Mouse (Mus musculus) retina, embryonic 14.5 days (tissue): ENCODE results near the gene Larp1.
"Not testable (repeated sequence)": the region's sequence is repeated elsewhere in the genome, so short reads cannot be mapped to it uniquely, and the experiment has no call there.

ENCODE experiments used
- DNase-seq: peaks from one replicate; pipeline ENCODE4 v3.0.0-alpha.2; 2015; ENCODE audit warnings: low spot score

Gene Larp1

GRCm38 (mm10) chr11:58028981-58029380 is 20.1 kb downstream of the Larp1 start:
- no peak for DNase-seq

GRCm38 (mm10) chr11:58029869-58030268 is 21.0 kb downstream of the Larp1 start:
- DNase-seq = no peak

GRCm38 (mm10) chr11:58031176-58031575 is 22.3 kb downstream of the Larp1 start:
- DNase-seq = no peak

GRCm38 (mm10) chr11:58033635-58034034 is 24.8 kb downstream of the Larp1 start:
- DNase-seq = no peak

GRCm38 (mm10) chr11:58039027-58039426 is 30.2 kb downstream of the Larp1 start:
- peak; percentile 45 for DNase-seq

- no peak for DNase-seq
These were observed 34.1 kb downstream of the Larp1 start for GRCm38 (mm10) chr11:58042861-58043431.

- DNase-seq = no peak
These were observed 37.6 kb downstream of the Larp1 start for GRCm38 (mm10) chr11:58046438-58046837.

- DNase-seq = peak; percentile 74
These were observed 48.6 kb downstream of the Larp1 start for GRCm38 (mm10) chr11:58057455-58057854.

GRCm38 (mm10) chr11:58059752-58060151 is 50.9 kb downstream of the Larp1 start:
- DNase-seq = not testable (repeated sequence)

GRCm38 (mm10) chr11:58061218-58061617 is 52.4 kb downstream of the Larp1 start:
- not testable (repeated sequence) for DNase-seq

- DNase-seq = no peak
These were observed 53.7 kb downstream of the Larp1 start for GRCm38 (mm10) chr11:58062586-58062985.

- DNase-seq = no peak
These were observed 56.2 kb downstream of the Larp1 start for GRCm38 (mm10) chr11:58065025-58065424.

GRCm38 (mm10) chr11:58072978-58073377 is 64.1 kb downstream of the Larp1 start:
- DNase-seq = no peak

GRCm38 (mm10) chr11:58077270-58077669 is 68.4 kb downstream of the Larp1 start:
- no peak for DNase-seq

GRCm38 (mm10) chr11:58081716-58082115 is 72.9 kb downstream of the Larp1 start:
- DNase-seq = no peak

GRCm38 (mm10) chr11:58092541-58092940 is 83.7 kb downstream of the Larp1 start:
- no peak for DNase-seq

- DNase-seq = peak; percentile 73
These were observed 84.2 kb downstream of the Larp1 start, which contains the start of gene Gm12248 for GRCm38 (mm10) chr11:58093021-58093528. Gene Gm12248, minus strand, starts transcription at chr11:58093134.

- DNase-seq = peak; percentile 21
These were observed 85.9 kb downstream of the Larp1 start for GRCm38 (mm10) chr11:58094766-58095165.

GRCm38 (mm10) chr11:58095561-58095960 is 86.7 kb downstream of the Larp1 start:
- DNase-seq = no peak

- no peak for DNase-seq
These were observed 87.3 kb downstream of the Larp1 start for GRCm38 (mm10) chr11:58096160-58096559.

- no peak for DNase-seq
These were observed 88.2 kb downstream of the Larp1 start for GRCm38 (mm10) chr11:58096821-58097620.

GRCm38 (mm10) chr11:58097621-58098365 is 88.9 kb downstream of the Larp1 start:
- DNase-seq = no peak

- not testable (repeated sequence) for DNase-seq
These were observed 89.5 kb downstream of the Larp1 start for GRCm38 (mm10) chr11:58098366-58098720.
